Mouse (Mus musculus) embryonic facial prominence, embryonic 14.5 days (tissue): ENCODE measurements around the gene Gnptg. TPM values are rescaled to one million over a fixed set of nuclear protein-coding genes. Genes with fewer than 3 reads are reported as not detected.

Experiments
- ATAC-seq: fragments of 200-750 bp; cut with Nextera tagmentation; 2 replicates; pipeline ENCODE4 v1.8.0; 2017; ENCODE audit warnings: low read depth, moderate number of reproducible peaks, moderate TSS enrichment
- DNase-seq: peaks from one replicate; pipeline ENCODE4 v3.0.0-alpha.2; 2015; ENCODE audit warnings: low spot score
- H3K27ac ChIP-seq: fragments of 300-500 bp; sonication (generic); replicated peaks from 2 replicates; pipeline ENCODE4 v1.5.1; 2014; ENCODE audit warnings: low read depth, mild to moderate bottlenecking, low read length, moderate library complexity
- H3K27me3 ChIP-seq: fragments of 300-500 bp; sonication (generic); replicated peaks from 2 replicates; pipeline ENCODE4 v1.6.1; 2014; ENCODE audit warnings: low read length; ENCODE audit not compliant: control insufficient read depth, insufficient read depth
- H3K36me3 ChIP-seq: fragments of 300-500 bp; sonication (generic); 2 replicates; pipeline ENCODE4 v1.6.1; 2014; ENCODE audit warnings: low read length, mixed read lengths; ENCODE audit not compliant: control insufficient read depth, insufficient read depth
- H3K4me1 ChIP-seq: fragments of 300-500 bp; sonication (generic); 2 replicates; pipeline ENCODE4 v1.6.1; 2014; ENCODE audit warnings: antibody characterized with exemption, low read length; ENCODE audit not compliant: control insufficient read depth, insufficient read depth
- H3K4me2 ChIP-seq: fragments of 300-500 bp; sonication (generic); 2 replicates; pipeline ENCODE4 v1.6.1; 2014; ENCODE audit warnings: low read depth, mild to moderate bottlenecking, low read length, moderate library complexity, mixed read lengths
- H3K4me3 ChIP-seq: fragments of 300-500 bp; sonication (generic); 2 replicates; pipeline ENCODE4 v1.5.1; 2014; ENCODE audit warnings: low read depth, mild to moderate bottlenecking, low read length
- H3K9ac ChIP-seq: fragments of 300-500 bp; sonication (generic); 2 replicates; pipeline ENCODE4 v1.6.1; 2014; ENCODE audit warnings: low read depth, mild to moderate bottlenecking, low read length, moderate library complexity, mixed read lengths
- H3K9me3 ChIP-seq: fragments of 300-500 bp; sonication (generic); 2 replicates; pipeline ENCODE4 v1.6.1; 2016; ENCODE audit warnings: low read length; ENCODE audit not compliant: control insufficient read depth
- WGBS: fragments of 180-500 bp; shearing (Covaris S2); extraction: QIAGEN DNeasy Blood & Tissue Kit; methylation state at CpG from one replicate; pipeline ENCODE4 v1.1.7; 2014; 5-methylcytosine and 5-hydroxymethylcytosine counted together
- polyA plus RNA-seq: library from polyadenylated mRNA; unstranded; fragments of >200 nt; fragmentation: Nextera tagmentation; extraction: Ambion mirVana; gene quantifications from 2 replicates; pipeline ENCODE4 v1.2.1, GENCODE M21; 2014

Gene Gnptg
- 32.4 and 34.9 TPM in 2 replicates for polyA plus RNA-seq

GRCm38 (mm10) chr17:25239695-25240636 lies at the start of gene Gnptg, which contains the start of gene Tsr3:
Gnptg (minus strand) TSS chr17:25240124.
Tsr3 (plus strand) TSS chr17:25240170.
- WGBS, result under 1% methylated on average over 73 of the region's 80 CpGs
- peak; percentile 92 for ATAC-seq

DNA sequence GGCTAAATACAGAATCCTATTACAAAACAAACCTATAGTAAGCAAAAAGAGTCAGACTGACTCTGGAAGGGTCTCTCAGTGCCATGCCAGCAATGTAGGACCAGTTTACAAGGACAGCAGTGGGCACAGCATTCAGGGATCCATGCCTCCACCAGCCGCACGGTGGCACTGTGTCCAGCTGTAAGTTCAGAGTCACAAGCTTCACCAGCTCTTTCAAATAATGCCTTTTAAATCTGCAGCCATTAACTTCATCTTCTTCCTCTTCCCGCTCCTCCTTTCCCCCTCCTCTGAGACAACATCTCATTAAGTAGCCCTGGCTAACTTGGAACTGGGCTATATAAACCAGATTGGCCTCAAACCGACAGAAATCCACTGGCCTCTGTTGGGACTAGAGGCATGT lies 48.9 kb upstream of the Gnptg start:
- DNase-seq, result peak; percentile 27
- Histone ChIP-seq H3K4me1 (no peaks in the 10 kb centered on the region), H3K36me3 (no peaks in the 10 kb centered on the region), H3K27me3 (no peaks in the 10 kb centered on the region), H3K27ac (no peak overlapping the region), H3K4me3 (no peak overlapping the region), H3K4me2 (no peak overlapping the region), H3K9me3 (no peaks in the 10 kb centered on the region), H3K9ac (no peak overlapping the region)
- ATAC-seq, result no peak
- 12% methylated on average over 4 of the region's 4 CpGs for WGBS

More at GRCm38 (mm10) chr17:25239695-25240636, at the start of gene Gnptg, which contains the start of gene Tsr3:
- Histone ChIP-seq H3K4me1 (peaks cover 15% of the 10 kb centered on the region; the same call in 1 of the 2 replicates), H3K4me3 (peak within 1 kb of the TSS; percentile 97), H3K4me2 (peak within 1 kb of the TSS; percentile 69), H3K27me3 (no peaks in the 10 kb centered on the region), H3K27ac (peak within 1 kb of the TSS; percentile 89), H3K9me3 (no peaks in the 10 kb centered on the region), H3K36me3 (peaks cover 51% of the 10 kb centered on the region), H3K9ac (peak within 1 kb of the TSS; percentile 91)
- peak; percentile 96 for DNase-seq

- Histone ChIP-seq H3K27ac (no peak overlapping the region), H3K27me3 (no peaks in the 10 kb centered on the region), H3K9me3 (0 out of 2 replicates have a peak, but pooled peaks cover 3% of the 10 kb centered on the region), H3K4me2 (no peak overlapping the region), H3K36me3 (no peaks in the 10 kb centered on the region), H3K4me1 (no peaks in the 10 kb centered on the region), H3K9ac (no peak overlapping the region), H3K4me3 (no peak overlapping the region)
- ATAC-seq, result no peak
- peak; percentile 60 for DNase-seq
- WGBS, result 25% methylated on average over 3 of the region's 3 CpGs
Observed at GRCm38 (mm10) chr17:25285033-25285432, 45.1 kb upstream of the Gnptg start.

DNA sequence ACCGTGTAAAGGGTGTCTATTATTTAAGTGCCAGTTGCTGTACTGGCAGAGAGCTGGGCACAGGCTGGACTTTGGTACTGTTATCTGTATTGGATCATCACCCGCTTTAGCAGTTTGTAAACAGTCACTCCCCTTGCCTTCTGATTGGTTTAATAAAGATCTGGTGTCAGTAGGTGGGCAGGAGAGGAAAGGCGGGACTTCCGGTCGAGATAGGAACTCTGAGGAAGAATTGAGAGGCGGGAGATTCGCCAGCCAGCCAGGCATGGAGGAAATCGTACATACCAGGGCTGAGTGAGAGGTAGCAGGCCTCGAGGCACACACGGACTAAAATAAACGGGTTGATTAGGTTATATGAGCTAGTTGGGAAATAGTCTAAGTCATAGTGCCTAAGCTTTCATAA lies 42.2 kb upstream of the Gnptg start:
- Histone ChIP-seq H3K9me3 (0 out of 2 replicates have a peak, but pooled peaks cover 3% of the 10 kb centered on the region), H3K27ac (no peak overlapping the region), H3K27me3 (no peaks in the 10 kb centered on the region), H3K4me2 (no peak overlapping the region), H3K4me1 (no peaks in the 10 kb centered on the region), H3K4me3 (no peak overlapping the region), H3K9ac (no peak overlapping the region), H3K36me3 (no peaks in the 10 kb centered on the region)
- DNase-seq, result no peak
- 42% methylated on average over 11 of the region's 11 CpGs for WGBS
- ATAC-seq, result no peak

- H3K4me1 ChIP-seq, result peaks cover 14% of the 10 kb centered on the region
- ATAC-seq, result no peak
- H3K9me3 ChIP-seq, result no peaks in the 10 kb centered on the region
- H3K27ac ChIP-seq, result no peak overlapping the region
- DNase-seq, result no peak
- no peak overlapping the region for H3K4me2 ChIP-seq
- H3K27me3 ChIP-seq, result no peaks in the 10 kb centered on the region
- H3K4me3 ChIP-seq, result no peak overlapping the region
- WGBS, result 91% methylated on average over 3 of the region's 3 CpGs
- H3K36me3 ChIP-seq, result peaks cover 4% of the 10 kb centered on the region
- no peak overlapping the region for H3K9ac ChIP-seq
Observed at GRCm38 (mm10) chr17:25275833-25276232, 35.9 kb upstream of the Gnptg start.

- ATAC-seq (no peak), DNase-seq (no peak)
- peak within 1 kb of the TSS; percentile 100 for H3K9ac ChIP-seq
- H3K9me3 ChIP-seq, result no peaks in the 10 kb centered on the region
- H3K36me3 ChIP-seq, result peaks cover 13% of the 10 kb centered on the region
- peak within 1 kb of the TSS; percentile 99 for H3K4me3 ChIP-seq
- WGBS, result 78% methylated on average over 9 of the region's 9 CpGs
- H3K4me1 ChIP-seq, result peaks cover 14% of the 10 kb centered on the region
- no peaks in the 10 kb centered on the region for H3K27me3 ChIP-seq
- peak within 1 kb of the TSS; percentile 99 for H3K27ac ChIP-seq
- peak within 1 kb of the TSS; percentile 97 for H3K4me2 ChIP-seq
Observed at GRCm38 (mm10) chr17:25274571-25275346, 34.8 kb upstream of the Gnptg start, which contains the start of gene Ube2i. Ube2i (minus strand) TSS chr17:25274622.

DNA sequence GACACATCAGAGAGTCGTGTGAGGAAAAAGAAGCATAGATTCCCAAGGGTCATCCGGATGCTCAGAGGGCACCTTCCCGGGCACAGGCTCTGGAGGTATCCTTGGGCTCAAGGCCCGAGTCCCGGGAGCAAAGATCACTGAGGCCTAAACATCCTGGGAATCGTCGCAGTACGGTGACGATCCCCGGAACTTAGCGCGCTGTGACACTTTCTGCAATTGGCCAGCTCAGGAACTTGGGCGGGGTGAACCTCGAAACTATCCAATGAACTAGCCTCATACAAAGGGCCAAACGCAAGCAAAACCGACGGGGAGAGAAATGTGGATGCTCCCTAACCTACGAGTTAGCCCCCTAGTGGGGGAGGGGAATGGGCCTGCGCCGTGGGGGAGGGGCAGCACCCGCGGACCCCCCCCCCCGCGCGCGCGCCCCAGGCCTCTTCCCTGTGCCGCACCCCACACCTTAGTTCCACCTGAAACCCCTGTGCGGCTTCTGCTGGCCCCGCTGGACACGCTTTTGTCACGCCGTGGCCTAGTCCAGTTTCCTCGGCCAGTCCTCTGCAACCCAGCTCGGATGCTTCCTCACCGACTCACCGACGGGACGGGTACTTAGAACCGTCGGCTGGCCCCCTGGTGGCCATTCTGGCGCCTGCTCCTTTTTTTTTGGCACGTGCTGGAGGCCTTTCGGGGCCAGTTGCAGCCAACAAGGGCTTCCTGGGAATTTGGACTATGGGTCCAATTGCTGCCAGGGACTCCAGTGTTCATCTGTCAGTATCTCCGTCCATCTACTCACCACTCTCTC lies 34.0 kb upstream of the Gnptg start:
- under 1% methylated on average over 28 of the region's 45 CpGs for WGBS
- peak overlapping the region; percentile 99 for H3K4me3 ChIP-seq

More for the DNA sequence above, 34.0 kb upstream of the Gnptg start:
- DNase-seq (peak; percentile 97), ATAC-seq (peak; percentile 92)
- H3K27ac ChIP-seq, result peak overlapping the region; percentile 99
- H3K9ac ChIP-seq, result peak overlapping the region; percentile 100
- no peaks in the 10 kb centered on the region for H3K9me3 ChIP-seq
- peaks cover 14% of the 10 kb centered on the region for H3K4me1 ChIP-seq
- H3K36me3 ChIP-seq, result peaks cover 21% of the 10 kb centered on the region
- peak overlapping the region; percentile 97 for H3K4me2 ChIP-seq
- no peaks in the 10 kb centered on the region for H3K27me3 ChIP-seq
